Mouse (Mus musculus): Measurements from ENCODE around the gene Elp4. TPM values are rescaled to one million over a fixed set of nuclear protein-coding genes. Genes with fewer than 3 reads are reported as not detected.

Elp4 gene
- 3.8 and 4.1 TPM in 2 replicates for polyA plus RNA-seq (2012; rRNA removed)

DNA sequence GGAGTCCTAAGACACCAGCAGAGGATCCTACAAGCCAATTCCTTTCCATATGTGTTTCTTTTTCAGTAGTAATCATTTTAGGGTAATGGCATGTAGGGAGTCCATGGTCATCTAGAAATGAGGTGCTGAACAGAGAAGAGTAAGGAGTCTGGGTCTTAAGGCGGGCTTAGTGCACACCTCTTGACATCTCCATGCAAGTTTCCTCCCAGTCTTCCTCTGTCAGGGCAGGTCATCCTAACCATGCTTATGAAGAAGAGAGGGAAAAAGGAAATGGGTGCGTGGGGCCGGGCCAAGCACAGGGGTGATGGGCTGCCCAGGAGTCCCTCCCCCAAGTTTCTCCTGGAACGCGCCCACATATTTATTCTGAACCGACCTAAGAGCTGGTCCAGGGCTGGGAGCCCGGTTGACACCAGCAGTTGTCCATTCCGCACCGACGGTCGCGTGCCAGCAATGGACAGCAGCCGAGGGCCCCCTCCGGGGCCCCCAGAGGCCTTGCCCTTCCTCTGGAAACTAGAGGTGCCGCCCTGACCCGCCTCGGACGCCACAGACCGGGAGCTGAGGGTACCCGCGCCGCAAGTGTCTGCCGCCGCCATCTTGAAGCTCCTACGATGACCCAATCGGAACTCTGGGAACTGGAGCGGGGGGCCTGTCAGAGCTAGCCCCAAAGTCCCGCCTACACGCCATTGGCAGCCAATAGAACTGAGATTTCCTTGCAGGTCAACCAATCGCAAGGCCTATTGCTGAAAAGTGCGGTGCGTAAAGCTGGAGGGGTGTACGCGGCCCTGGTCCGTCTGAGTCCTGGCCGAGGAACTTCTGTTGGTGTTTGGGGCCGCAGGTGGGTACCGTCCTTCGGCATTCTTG, at the start of gene Elp4, which contains the start of gene Immp1l:
Gene Elp4 (minus strand): TSS at position 669 of the 861 bp plus-strand sequence.
Gene Immp1l (plus strand): TSS at position 743 of the 861 bp plus-strand sequence.
- DNase-seq (ENCODE audit: low read depth), result peak; percentile 86

DNA sequence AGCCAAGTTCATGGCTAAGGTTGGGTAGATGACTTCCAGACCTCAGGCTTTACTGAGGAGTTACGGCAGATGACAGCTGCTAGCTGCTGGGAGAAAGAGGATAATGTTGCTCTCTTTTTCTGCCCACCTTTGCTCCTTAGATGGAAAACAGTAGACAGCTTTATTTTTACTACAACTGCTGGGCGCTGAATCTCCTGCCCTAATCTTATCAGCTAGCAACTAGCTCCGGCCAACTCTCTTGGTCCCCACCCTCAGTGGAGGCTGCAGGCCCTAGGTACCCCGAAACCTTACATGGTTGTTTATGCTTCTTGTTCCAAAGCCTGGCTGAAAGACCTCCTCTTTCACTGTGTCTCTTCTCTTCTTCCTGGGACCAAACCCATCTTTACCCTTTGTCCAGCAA, 49.5 kb upstream of the Elp4 start:
- no peak for DNase-seq (ENCODE audit: low read depth)

- no peak for DNase-seq (ENCODE audit: low read depth)
Observed at GRCm38 (mm10) chr2:105951350-105951940, 47.1 kb upstream of the Elp4 start.

- no peak for DNase-seq (ENCODE audit: low read depth)
Observed at GRCm38 (mm10) chr2:105950131-105950530, 45.8 kb upstream of the Elp4 start.

DNA sequence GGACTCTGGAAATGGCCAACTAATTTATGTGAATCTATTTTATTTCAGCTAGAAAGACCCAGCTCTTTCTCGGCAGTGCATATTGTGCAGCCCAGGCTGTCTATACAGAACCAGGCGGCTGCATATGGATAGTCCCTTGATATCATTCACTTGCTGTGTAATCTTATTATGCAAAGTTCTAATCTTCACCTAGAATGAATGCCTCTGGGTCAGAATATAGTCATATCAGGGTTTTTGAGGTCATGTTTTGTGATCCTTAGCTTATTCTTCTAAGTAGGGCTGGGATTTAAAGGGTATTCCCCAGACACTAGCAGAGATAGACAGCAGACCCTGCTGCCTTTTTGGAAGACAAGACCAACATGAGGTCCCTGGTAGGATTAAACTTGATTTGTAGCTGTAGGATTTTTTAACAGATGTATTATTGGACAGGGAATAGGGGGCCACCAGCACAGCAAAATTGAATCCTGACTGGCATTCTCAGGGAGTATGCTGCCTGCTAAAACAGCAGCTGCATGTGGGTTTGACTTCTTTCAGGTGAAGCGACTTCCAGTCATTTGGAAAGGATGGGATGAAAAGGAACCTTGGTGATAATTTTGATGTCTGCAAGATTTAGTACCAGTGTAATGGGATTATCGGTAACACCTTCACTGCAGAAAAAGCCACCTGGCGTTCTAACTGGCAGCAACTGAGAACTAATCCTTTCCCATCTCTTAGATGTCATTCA, 13.4 kb upstream of the Elp4 start:
- DNase-seq (ENCODE audit: low read depth), result no peak

- peak; percentile 33 for DNase-seq (ENCODE audit: low read depth)
Observed at GRCm38 (mm10) chr2:105916671-105917070, 12.3 kb upstream of the Elp4 start.

DNA sequence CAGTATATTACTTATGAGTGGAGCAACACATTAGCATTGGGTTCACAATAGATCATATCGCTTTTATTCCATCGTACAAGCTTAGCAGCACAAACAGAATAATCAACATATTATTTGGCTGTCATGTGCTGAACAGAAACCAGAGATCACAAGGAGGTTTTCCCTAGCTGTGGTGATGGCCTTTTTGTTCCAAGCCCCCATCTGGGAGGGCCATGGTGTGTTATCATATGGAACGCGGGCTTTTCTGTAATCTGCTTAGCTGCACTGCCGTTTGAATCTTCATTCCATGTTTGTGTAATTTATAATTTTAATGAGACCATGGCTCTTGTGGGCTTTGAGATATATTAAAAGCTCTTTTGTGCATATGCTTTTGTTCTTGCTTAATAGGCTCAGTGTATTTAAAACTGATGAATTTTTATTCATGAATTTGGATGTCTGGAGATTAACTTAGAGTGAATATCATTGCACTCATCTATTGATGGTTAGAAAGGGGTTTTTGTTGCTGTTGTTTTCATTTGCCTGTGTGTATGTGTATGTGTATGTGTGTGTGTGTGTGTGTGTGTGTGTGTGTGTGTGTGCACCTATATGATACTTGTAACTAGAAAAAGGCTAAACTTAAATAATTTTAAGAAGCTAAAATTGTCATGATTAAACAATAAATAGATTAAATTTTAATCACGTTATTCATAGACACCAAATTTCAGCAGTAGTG, 9.4 kb upstream of the Elp4 start:
- no peak for DNase-seq (ENCODE audit: low read depth)

GRCm38 (mm10) chr2:105910611-105911010, 6.2 kb upstream of the Elp4 start:
- DNase-seq (ENCODE audit: low read depth), result no peak

DNA sequence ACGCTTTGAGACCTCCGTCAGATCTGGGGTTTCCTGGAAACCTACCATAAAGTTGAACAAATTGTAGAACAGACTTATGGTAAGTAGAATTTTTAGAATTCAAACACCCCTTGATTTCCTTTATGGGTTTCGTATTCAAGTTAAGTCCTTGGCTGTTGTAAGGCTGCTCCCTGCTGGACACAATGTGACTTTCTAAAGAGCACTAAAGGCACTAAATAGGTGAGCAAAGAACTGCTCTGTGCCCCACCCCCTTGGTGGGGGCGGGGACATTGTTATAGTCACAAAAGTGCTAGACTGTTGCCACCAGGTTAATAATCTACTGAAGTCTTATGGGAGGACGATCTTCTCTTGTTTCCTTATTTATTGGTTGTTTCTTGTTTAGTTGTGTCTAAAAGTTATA, 4.0 kb upstream of the Elp4 start:
- DNase-seq (ENCODE audit: low read depth), result no peak

GRCm38 (mm10) chr2:105904757-105905146, 388 bp upstream of the Elp4 start:
- no peak for DNase-seq (ENCODE audit: low read depth)

GRCm38 (mm10) chr2:105890816-105891215, 13.5 kb downstream of the Elp4 start:
- DNase-seq (ENCODE audit: low read depth), result no peak

DNA sequence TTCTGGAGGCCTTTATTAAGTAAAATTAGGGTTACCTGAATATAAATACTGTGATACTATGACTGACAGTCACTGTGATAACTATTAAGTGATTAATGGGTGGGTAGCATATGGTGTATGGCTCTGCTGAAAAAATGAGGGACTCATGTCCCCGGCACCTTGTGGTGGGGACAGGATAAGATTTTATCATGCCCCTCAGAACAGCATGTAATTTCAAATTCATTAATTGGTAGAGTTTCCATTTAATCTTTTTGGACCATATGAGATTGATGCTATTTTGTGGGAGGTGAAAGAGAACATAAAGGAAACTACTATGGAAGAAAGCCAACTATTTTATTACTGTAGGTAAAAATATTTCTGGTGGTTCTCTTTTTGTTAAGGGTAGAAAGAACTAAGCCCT, 31.0 kb downstream of the Elp4 start:
- no peak for DNase-seq (ENCODE audit: low read depth)

- no peak for DNase-seq (ENCODE audit: low read depth)
Observed at GRCm38 (mm10) chr2:105854740-105855139, 49.6 kb downstream of the Elp4 start.

DNA sequence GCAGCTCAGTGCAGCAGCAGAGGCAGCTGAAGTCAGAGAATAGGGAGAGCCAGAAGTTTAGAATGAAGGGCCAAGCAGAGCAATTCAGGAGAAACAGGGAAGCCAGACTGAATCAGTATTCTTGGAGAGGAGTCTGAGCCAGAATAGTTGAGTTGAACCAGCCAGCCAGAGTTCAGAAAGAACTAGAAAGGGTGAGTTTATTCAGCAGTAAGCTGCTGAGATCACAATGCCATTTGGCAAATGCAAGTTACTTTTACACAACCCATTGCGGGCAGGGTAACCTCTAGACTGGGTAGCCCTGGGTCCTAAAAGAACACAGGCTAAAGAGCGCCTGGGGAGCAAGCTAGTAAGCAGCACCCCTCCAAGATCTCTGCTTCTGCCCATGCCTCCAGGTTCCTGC, 51.4 kb downstream of the Elp4 start:
- no peak for DNase-seq (ENCODE audit: low read depth)

- DNase-seq (ENCODE audit: low read depth), result no peak
Observed at GRCm38 (mm10) chr2:105851714-105852293, 52.6 kb downstream of the Elp4 start.

- no peak for DNase-seq (ENCODE audit: low read depth)
Observed at GRCm38 (mm10) chr2:105843151-105843550, 61.2 kb downstream of the Elp4 start.

DNA sequence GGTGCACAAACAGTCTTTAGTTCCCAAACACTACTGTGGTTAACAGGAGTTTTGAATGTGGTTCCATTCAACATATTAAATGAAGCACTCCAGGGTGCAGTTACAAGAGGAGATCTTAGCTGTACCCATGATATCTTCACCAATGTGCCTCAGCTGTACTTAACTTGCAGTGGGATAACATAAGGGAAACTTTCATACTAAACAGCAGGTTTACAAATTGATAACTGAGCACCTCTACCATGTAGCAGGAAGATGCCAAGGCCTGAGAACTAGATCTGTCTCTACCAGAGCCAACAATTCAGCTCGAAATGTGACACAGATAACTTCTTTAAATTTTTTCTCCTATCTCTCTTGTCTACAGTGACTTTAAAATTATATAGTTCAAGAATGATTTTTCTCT, 86.4 kb downstream of the Elp4 start:
- DNase-seq (ENCODE audit: low read depth), result no peak

DNA sequence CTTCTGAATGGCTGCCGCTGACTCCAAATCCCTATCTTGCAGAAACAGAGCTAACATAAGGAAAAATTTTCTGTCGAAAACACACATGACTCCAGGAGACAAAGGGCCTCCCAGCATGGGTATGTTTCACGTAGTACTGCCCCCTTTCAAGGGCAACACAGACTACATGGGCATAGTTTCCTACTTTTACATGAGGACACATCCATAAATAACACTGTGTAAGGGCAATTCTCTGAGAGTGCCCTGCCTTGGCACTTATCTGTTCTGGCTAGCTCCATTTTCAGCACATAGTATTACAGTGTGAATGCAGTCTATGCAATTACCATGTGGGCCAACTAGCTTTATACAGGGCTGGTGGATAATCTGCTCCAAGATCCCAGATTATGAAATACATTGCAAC, 89.2 kb downstream of the Elp4 start:
- no peak for DNase-seq (ENCODE audit: low read depth)

- DNase-seq (ENCODE audit: low read depth), result no peak
Observed at GRCm38 (mm10) chr2:105813041-105813440, 91.3 kb downstream of the Elp4 start.

DNA sequence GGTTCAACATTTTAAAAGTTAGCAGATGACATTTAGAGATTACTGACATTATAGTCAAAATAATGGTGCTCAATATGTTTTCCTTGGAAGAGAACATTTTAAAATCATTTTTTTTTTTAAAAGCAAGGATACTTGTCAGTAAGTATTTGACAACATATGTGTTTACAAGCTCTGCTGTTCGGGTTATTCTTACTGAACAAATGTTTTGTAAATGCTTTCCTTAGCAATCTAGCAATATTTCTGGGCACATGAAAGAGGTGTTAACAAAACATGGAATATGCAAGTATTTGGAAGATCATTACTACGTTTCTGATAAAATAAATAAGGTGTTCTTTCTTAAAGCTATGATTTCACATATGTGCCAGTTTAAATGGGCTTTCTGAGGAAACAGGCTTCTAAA, 94.1 kb downstream of the Elp4 start:
- no peak for DNase-seq (ENCODE audit: low read depth)

GRCm38 (mm10) chr2:105806571-105806970, 97.8 kb downstream of the Elp4 start:
- DNase-seq (ENCODE audit: low read depth), result no peak

- no peak for DNase-seq (ENCODE audit: low read depth)
Observed at GRCm38 (mm10) chr2:105806047-105806446, 98.3 kb downstream of the Elp4 start.

All from gonadal fat pad, adult 2 months (tissue).